Mouse (Mus musculus) brain, embryonic 14.5 days (tissue): ENCODE data around the gene Tent5c.

Source experiments
- CTCF ChIP-seq: fragments of 200-500 bp; IDR thresholded peaks from 2 replicates; pipeline ENCODE4 v1.5.1; 2012; ENCODE audit warnings: inconsistent platforms, mild to moderate bottlenecking, moderate library complexity, borderline replicate concordance; ENCODE audit not compliant: insufficient read depth, insufficient read length; ENCODE audit errors: extremely low read depth
- POLR2A ChIP-seq: fragments of 200-500 bp; IDR thresholded peaks from 2 replicates; pipeline ENCODE4 v1.6.1; 2012; ENCODE audit warnings: mild to moderate bottlenecking, inconsistent platforms, borderline replicate concordance; ENCODE audit not compliant: poor library complexity, insufficient read depth, insufficient read length, severe bottlenecking; ENCODE audit errors: extremely low read depth

- TF ChIP-seq CTCF, result no peak
- no peak for TF ChIP-seq POLR2A
Measured at GRCm38 (mm10) chr3:100470101-100470500, 19.0 kb downstream of the Tent5c start.
